Mouse (Mus musculus) Muller cell, postnatal 12 days (primary cell): ENCODE data around the gene Tuba1b.

Experiments used
- DNase-seq: peaks from one replicate; pipeline ENCODE4 v3.0.0-alpha.2; 2015; ENCODE audit errors: inconsistent ontology term

The Tuba1b gene

GRCm38 (mm10) chr15:98891907-98892606 lies 42.3 kb downstream of the Tuba1b start:
- peak; percentile 77 for DNase-seq

- DNase-seq: no peak
Measured at GRCm38 (mm10) chr15:98891198-98891742, 43.1 kb downstream of the Tuba1b start.

GRCm38 (mm10) chr15:98887526-98887925 lies 46.8 kb downstream of the Tuba1b start:
- DNase-seq: no peak

GRCm38 (mm10) chr15:98886667-98887387 lies 47.5 kb downstream of the Tuba1b start:
- no peak for DNase-seq

- DNase-seq: no peak
Measured at GRCm38 (mm10) chr15:98884106-98884505, 50.3 kb downstream of the Tuba1b start.

- no peak for DNase-seq
Measured at GRCm38 (mm10) chr15:98883661-98884060, 50.7 kb downstream of the Tuba1b start.

- no peak for DNase-seq
Measured at GRCm38 (mm10) chr15:98881656-98882008, 52.7 kb downstream of the Tuba1b start.
